Mouse (Mus musculus): ENCODE measurements around the gene Acot11. TPM values are rescaled to one million over a fixed set of nuclear protein-coding genes. Genes with fewer than 3 reads are reported as not detected.

The Acot11 gene
- total and polyA plus RNA-seq, 3 experiments: 2.3 to 6.8 (median 4.3) TPM

- Histone ChIP-seq H3K4me3 (replicated peaks in 1 of 3; ENCODE audit: low read depth in 2 of 3, low read length in 2 of 3, poor library complexity in 1 of 3) (no peak overlapping the region), H3K4me2 (ENCODE audit: insufficient read depth, low read depth, poor library complexity, severe bottlenecking) (no peak overlapping the region), H3K9me3 (replicated peaks; ENCODE audit: low read length) (no peaks in the 10 kb centered on the region), H3K27ac (ENCODE audit: insufficient read depth, low read depth) (no peak overlapping the region), H3K27me3 (replicated peaks) (no peaks in the 10 kb centered on the region), H3K79me2 (replicated peaks; ENCODE audit: control insufficient read depth, extremely low read depth, insufficient read depth, poor library complexity, severe bottlenecking) (no peaks in the 10 kb centered on the region), H3K36me3 (replicated peaks in 1 of 2; ENCODE audit: control insufficient read depth in 1 of 2, insufficient read depth in 1 of 2, low read length in 1 of 2) (peaks cover 3 to 24% of the 10 kb centered on the region in 2 experiments), H3K9ac (ENCODE audit: insufficient read depth, low read depth) (no peak overlapping the region), H3K4me1 (ENCODE audit: control insufficient read depth in 1 of 2, insufficient read depth in 2 of 2) (no peaks in the 10 kb centered on the region)
- dilution Hi-C loops (cut with MboI; ENCODE audit: extremely low pct_ligation_motif_present, extremely low pct_unique_long_range_greater_than_20kb, low sequenced_read_pairs): no loop called here
- DNase-seq (ENCODE audit: extremely low read depth): no peak
- TF ChIP-seq PAX5 (IDR thresholded peaks at IDR 0.05; ENCODE audit: low read length) (no peak), E2F4 (IDR thresholded peaks at IDR 0.05; ENCODE audit: insufficient replicate concordance, low read depth, low read length) (no peak), POLR2A (IDR thresholded peaks at IDR 0.05; ENCODE audit: low read depth, low read length) (no peak), JUND (conservative IDR thresholded peaks at IDR 0.05; ENCODE audit: low read depth, low read length) (no peak), RAD21 (IDR thresholded peaks at IDR 0.05; ENCODE audit: low read depth, low read length) (no peak), IRF4 (IDR thresholded peaks at IDR 0.05; ENCODE audit: low read depth, low read length) (no peak), KAT2A (IDR thresholded peaks at IDR 0.05; ENCODE audit: insufficient replicate concordance, low read length) (no peak), SMC3 (IDR thresholded peaks at IDR 0.05; ENCODE audit: low read depth, low read length) (no peak), MYC (IDR thresholded peaks at IDR 0.05; ENCODE audit: low read depth, low read length) (no peak), MXI1 (IDR thresholded peaks at IDR 0.05; ENCODE audit: low read depth, low read length) (no peak), CHD2 (IDR thresholded peaks at IDR 0.05; ENCODE audit: low read length) (no peak), USF1 (IDR thresholded peaks at IDR 0.05; ENCODE audit: low read depth, low read length) (no peak), GABPA (IDR thresholded peaks at IDR 0.05; ENCODE audit: insufficient replicate concordance, low read depth, low read length) (no peak), RCOR1 (conservative IDR thresholded peaks at IDR 0.05; ENCODE audit: low read depth, low read length) (no peak), EP300 (IDR thresholded peaks at IDR 0.05; ENCODE audit: low read length) (no peak), ZNF384 (IDR thresholded peaks at IDR 0.05; ENCODE audit: low read depth, low read length) (no peak)
- in situ Hi-C loops (cut with MboI; ENCODE audit: low pct_ligation_motif_present, low pct_unique_long_range_greater_than_20kb, low sequenced_read_pairs): no loop called here
These were observed 35.5 kb downstream of the Acot11 start for GRCm38 (mm10) chr4:106769306-106769705.

- dilution Hi-C loops (cut with MboI; ENCODE audit: extremely low pct_ligation_motif_present, extremely low pct_unique_long_range_greater_than_20kb, low sequenced_read_pairs): no loop called here
- H3K4me3 ChIP-seq (replicated peaks in 1 of 3; ENCODE audit: low read depth in 2 of 3, low read length in 2 of 3, poor library complexity in 1 of 3): no peak overlapping the region
- in situ Hi-C loops (cut with MboI; ENCODE audit: low pct_ligation_motif_present, low pct_unique_long_range_greater_than_20kb, low sequenced_read_pairs): loop anchor here (5.0 kb wide), 1 partner anchor 33 kb away; no protein-coding TSS in a partner anchor
- no peak overlapping the region for H3K27ac ChIP-seq (ENCODE audit: insufficient read depth, low read depth)
- no peak for DNase-seq (ENCODE audit: extremely low read depth)
- no peaks in the 10 kb centered on the region for H3K79me2 ChIP-seq (replicated peaks; ENCODE audit: control insufficient read depth, extremely low read depth, insufficient read depth, poor library complexity, severe bottlenecking)
- H3K4me2 ChIP-seq (ENCODE audit: insufficient read depth, low read depth, poor library complexity, severe bottlenecking): no peak overlapping the region
- H3K27me3 ChIP-seq (replicated peaks): no peaks in the 10 kb centered on the region
- no peaks in the 10 kb centered on the region for H3K9me3 ChIP-seq (replicated peaks; ENCODE audit: low read length)
- TF ChIP-seq ZC3H11A (IDR thresholded peaks at IDR 0.05; ENCODE audit: low read depth, low read length) (no peak), ZMIZ1 (IDR thresholded peaks at IDR 0.05; ENCODE audit: low read depth, low read length) (no peak), SMC3 (IDR thresholded peaks at IDR 0.05; ENCODE audit: low read depth, low read length) (no peak), POLR2A (IDR thresholded peaks at IDR 0.05; ENCODE audit: low read depth, low read length) (no peak), PAX5 (IDR thresholded peaks at IDR 0.05; ENCODE audit: low read length) (no peak), JUN (IDR thresholded peaks at IDR 0.05; ENCODE audit: insufficient read depth, low read depth, low read length) (no peak), USF2 (conservative IDR thresholded peaks at IDR 0.05; ENCODE audit: low read depth, low read length) (no peak), JUND (conservative IDR thresholded peaks at IDR 0.05; ENCODE audit: low read depth, low read length) (no peak), E2F4 (IDR thresholded peaks at IDR 0.05; ENCODE audit: insufficient replicate concordance, low read depth, low read length) (no peak), MAFK (IDR thresholded peaks at IDR 0.05; ENCODE audit: insufficient replicate concordance, low read length) (no peak), MXI1 (IDR thresholded peaks at IDR 0.05; ENCODE audit: low read depth, low read length) (no peak)
- peaks cover 4 to 42% of the 10 kb centered on the region in 2 experiments for H3K36me3 ChIP-seq (replicated peaks in 1 of 2; ENCODE audit: control insufficient read depth in 1 of 2, insufficient read depth in 1 of 2, low read length in 1 of 2)
- no peaks in the 10 kb centered on the region for H3K4me1 ChIP-seq (ENCODE audit: control insufficient read depth in 1 of 2, insufficient read depth in 2 of 2)
- H3K9ac ChIP-seq (ENCODE audit: insufficient read depth, low read depth): no peak overlapping the region
These were observed 40.6 kb downstream of the Acot11 start for GRCm38 (mm10) chr4:106764166-106764565.

Measured in CH12.LX (cell line).